Comparison of ENCODE assay signal across 9 mouse cellular contexts in the genomic region with DNA sequence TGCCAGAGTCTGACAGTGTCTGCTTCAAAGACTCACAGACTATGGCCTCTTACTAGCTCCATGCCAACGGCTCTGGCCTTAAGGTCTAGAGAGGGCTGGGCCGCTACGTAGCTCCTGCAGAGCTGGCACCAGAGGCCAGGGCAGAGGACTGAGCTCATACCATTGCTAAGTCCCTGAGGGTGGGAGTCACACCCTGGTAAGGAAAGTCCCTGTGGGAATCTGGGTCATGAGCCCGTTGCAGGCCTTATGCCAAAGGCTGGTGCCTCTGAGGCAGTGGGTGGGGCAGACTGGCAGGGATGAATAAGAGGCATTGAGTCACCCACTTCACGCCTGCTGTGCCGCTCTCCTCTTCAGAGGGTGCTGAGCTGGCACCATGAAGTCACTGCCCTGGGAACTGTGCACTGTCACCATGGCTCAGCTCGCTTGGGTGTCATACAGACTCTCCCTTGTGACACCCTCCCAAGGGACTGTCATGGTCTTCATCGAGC. TPM values are rescaled to one million over a fixed set of nuclear protein-coding genes. Genes with fewer than 3 reads are reported as not detected.
A peak's percentile ranks its signal among the peaks of the same experiment; 100 is the strongest.
DNase-seq lines count a peak whose midpoint lies in the region; ATAC-seq and TF ChIP-seq lines count a peak whose summit lies in the region.
"Had no signal": no experiment of that assay in that cellular context is flagged by ENCODE, and none has a peak within 500 bp of the region (broad histone marks: within the 10 kb centered on the region; RNA-seq: fewer than 3 reads in every experiment).

No protein-coding gene starts in this region.

- H3K4me2 ChIP-seq in forebrain, embryonic 16.5 days (ENCODE audit: low read length) = no peak overlapping the region
- no peak overlapping the region for H3K4me2 ChIP-seq in forebrain, embryonic 13.5 days
- H3K4me2 ChIP-seq in neural tube, embryonic 14.5 days (ENCODE audit: low read depth, low read length) = no peak overlapping the region
- H3K4me2 ChIP-seq: limb, embryonic 12.5 days had no signal

- no peak overlapping the region for H3K4me3 ChIP-seq in forebrain, embryonic 16.5 days (replicated peaks; ENCODE audit: low read length)
- no peak overlapping the region for H3K4me3 ChIP-seq in forebrain, embryonic 13.5 days
- H3K4me3 ChIP-seq in neural tube, embryonic 14.5 days (ENCODE audit: low read depth, low read length) = no peak overlapping the region
- H3K4me3 ChIP-seq in olfactory bulb, adult 2 months (ENCODE audit: insufficient read depth, low read depth, low read length) = no peak overlapping the region
- H3K4me3 ChIP-seq: limb, embryonic 12.5 days had no signal

- H3K27ac ChIP-seq in forebrain, embryonic 16.5 days (ENCODE audit: low read length) = no peak overlapping the region
- no peak overlapping the region for H3K27ac ChIP-seq in forebrain, embryonic 13.5 days
- H3K27ac ChIP-seq in neural tube, embryonic 14.5 days (ENCODE audit: low read depth, low read length) = no peak overlapping the region
- H3K27ac ChIP-seq in olfactory bulb, adult 2 months (ENCODE audit: insufficient read depth, low read depth, low read length) = peak overlapping the region; percentile 84
- H3K27ac ChIP-seq: limb, embryonic 12.5 days had no signal

- no peak for TF ChIP-seq POLR2A in olfactory bulb, adult 2 months (IDR thresholded peaks at IDR 0.05; ENCODE audit: insufficient read depth, low read depth, low read length)

- peaks cover 10% of the 10 kb centered on the region for H3K36me3 ChIP-seq in forebrain, embryonic 16.5 days (ENCODE audit: control insufficient read depth, insufficient read depth)
- peaks cover 61% of the 10 kb centered on the region for H3K36me3 ChIP-seq in forebrain, embryonic 13.5 days (ENCODE audit: poor library complexity, severe bottlenecking)
- H3K36me3 ChIP-seq in neural tube, embryonic 14.5 days (ENCODE audit: control insufficient read depth, insufficient read depth, low read length) = peaks cover 10% of the 10 kb centered on the region; the same call in 1 of the 2 replicates

- TF ChIP-seq CTCF in olfactory bulb, adult 2 months (IDR thresholded peaks at IDR 0.05; ENCODE audit: insufficient read depth, low read depth, low read length) = no peak

- no peaks in the 10 kb centered on the region; the same call in 1 of the 2 replicates for H3K4me1 ChIP-seq in forebrain, embryonic 16.5 days (replicated peaks; ENCODE audit: control insufficient read depth, insufficient read depth, low read length)
- H3K4me1 ChIP-seq in forebrain, embryonic 13.5 days = no peaks in the 10 kb centered on the region
- no peaks in the 10 kb centered on the region for H3K4me1 ChIP-seq in neural tube, embryonic 14.5 days (ENCODE audit: control insufficient read depth, insufficient read depth, low read length)
- H3K4me1 ChIP-seq in olfactory bulb, adult 2 months (ENCODE audit: control insufficient read depth, insufficient read depth, low read length) = peaks cover 34% of the 10 kb centered on the region
- H3K4me1 ChIP-seq: limb, embryonic 12.5 days had no signal

- H3K9me3 ChIP-seq in forebrain, embryonic 16.5 days (ENCODE audit: control insufficient read depth, low read length) = 0 out of 2 replicates have a peak, but pooled peaks cover 2% of the 10 kb centered on the region
- H3K9me3 ChIP-seq in forebrain, embryonic 13.5 days (replicated peaks) = no peaks in the 10 kb centered on the region
- H3K9me3 ChIP-seq in neural tube, embryonic 14.5 days (ENCODE audit: control insufficient read depth, low read length) = no peaks in the 10 kb centered on the region

- WGBS in forebrain, embryonic 16.5 days = 91% methylated on average over 8 of the region's 8 CpGs
- WGBS in forebrain, embryonic 13.5 days = 85% methylated on average over 8 of the region's 8 CpGs
- WGBS in neural tube, embryonic 14.5 days = 89% methylated on average over 8 of the region's 8 CpGs
- 16% methylated on average over 8 of the region's 8 CpGs for WGBS in olfactory bulb, adult 2 months

- H3K27me3 ChIP-seq in forebrain, embryonic 16.5 days (replicated peaks; ENCODE audit: control insufficient read depth, insufficient read depth, low read length) = no peaks in the 10 kb centered on the region
- H3K27me3 ChIP-seq in forebrain, embryonic 13.5 days = no peaks in the 10 kb centered on the region
- no peaks in the 10 kb centered on the region for H3K27me3 ChIP-seq in neural tube, embryonic 14.5 days (ENCODE audit: control insufficient read depth, insufficient read depth, low read length)
- H3K27me3 ChIP-seq: limb, embryonic 12.5 days had no signal

- no peak for DNase-seq in neural tube, embryonic 10.5 days (ENCODE audit: extremely low spot score, low spot score)
- DNase-seq in layer of hippocampus, adult 9-11 months = peak; percentile 85
- DNase-seq in kidney, postnatal 36 days = no peak

- ATAC-seq in forebrain, embryonic 16.5 days = 0 out of 2 replicates have a peak, but pooled peaks have one; percentile 23
- no peak for ATAC-seq in forebrain, embryonic 13.5 days
- peak; percentile 44; the same call in 1 of the 2 replicates for ATAC-seq in neural tube, embryonic 14.5 days (ENCODE audit: low read depth)
- ATAC-seq in erythroid progenitor cell, adult 5-6 weeks (replicated peaks; ENCODE audit: low FRiP score, poor library complexity, severe bottlenecking) = no peak

- no peak overlapping the region for H3K9ac ChIP-seq in forebrain, embryonic 16.5 days (replicated peaks; ENCODE audit: low read depth, low read length)
- no peak overlapping the region for H3K9ac ChIP-seq in forebrain, embryonic 13.5 days
- no peak overlapping the region for H3K9ac ChIP-seq in neural tube, embryonic 14.5 days (replicated peaks; ENCODE audit: low read depth, low read length)
- H3K9ac ChIP-seq: limb, embryonic 12.5 days had no signal

RNA-seq across cellular contexts. Expression of a gene that starts 12.3 kb away (rescaled TPM):
- 1.0 and 1.6 TPM in 2 replicates for polyA plus RNA-seq in forebrain, embryonic 16.5 days (2015; fragmentation: Nextera tagmentation; extraction: Ambion mirVana)
- 0.92 and 0.99 TPM in 2 replicates for polyA plus RNA-seq in forebrain, embryonic 13.5 days (2015; fragmentation: Nextera tagmentation; extraction: Ambion mirVana)
- polyA plus RNA-seq in neural tube, embryonic 14.5 days (2014; fragmentation: Nextera tagmentation; extraction: Ambion mirVana) = 1.4 TPM in 2 replicates
- polyA plus RNA-seq in olfactory bulb, adult 2 months (2012; ENCODE audit: insufficient read depth, insufficient read length, low replicate concordance, missing spikeins) = not detected in 2 replicates
- total RNA-seq in erythroid progenitor cell, adult 5-6 weeks (2015; ENCODE audit: low replicate concordance) = 2.9 TPM in 1 of 2 replicates, not detected in the other
- total RNA-seq in erythroid progenitor cell, adult 5-6 weeks (2017; ENCODE audit: low replicate concordance) = 0.64 TPM in 1 of 2 replicates, not detected in the other

RNA-seq across cellular contexts. Expression of a gene that starts 30.2 kb away (rescaled TPM):
- 21.4 and 22.9 TPM in 2 replicates for polyA plus RNA-seq in forebrain, embryonic 16.5 days (2015; fragmentation: Nextera tagmentation; extraction: Ambion mirVana)
- 25.0 and 29.5 TPM in 2 replicates for polyA plus RNA-seq in forebrain, embryonic 13.5 days (2015; fragmentation: Nextera tagmentation; extraction: Ambion mirVana)
- polyA plus RNA-seq in neural tube, embryonic 14.5 days (2014; fragmentation: Nextera tagmentation; extraction: Ambion mirVana) = 17.0 and 18.8 TPM in 2 replicates
- not detected in 2 replicates for polyA plus RNA-seq in olfactory bulb, adult 2 months (2012; ENCODE audit: insufficient read depth, insufficient read length, low replicate concordance, missing spikeins)
- total RNA-seq in erythroid progenitor cell, adult 5-6 weeks (2015; ENCODE audit: low replicate concordance) = 4.2 and 12.3 TPM in 2 replicates
- total RNA-seq in erythroid progenitor cell, adult 5-6 weeks (2017; ENCODE audit: low replicate concordance) = 4.2 and 5.0 TPM in 2 replicates

RNA-seq across cellular contexts. Expression of a gene that starts 35.6 kb away (rescaled TPM):
- polyA plus RNA-seq in forebrain, embryonic 16.5 days (2015; fragmentation: Nextera tagmentation; extraction: Ambion mirVana) = 3.5 and 4.5 TPM in 2 replicates
- 3.2 and 4.6 TPM in 2 replicates for polyA plus RNA-seq in forebrain, embryonic 13.5 days (2015; fragmentation: Nextera tagmentation; extraction: Ambion mirVana)
- 4.3 and 6.1 TPM in 2 replicates for polyA plus RNA-seq in neural tube, embryonic 14.5 days (2014; fragmentation: Nextera tagmentation; extraction: Ambion mirVana)
- polyA plus RNA-seq in olfactory bulb, adult 2 months (2012; ENCODE audit: insufficient read depth, insufficient read length, low replicate concordance, missing spikeins) = not detected in 2 replicates
- 8.3 and 19.3 TPM in 2 replicates for total RNA-seq in erythroid progenitor cell, adult 5-6 weeks (2015; ENCODE audit: low replicate concordance)
- total RNA-seq in erythroid progenitor cell, adult 5-6 weeks (2017; ENCODE audit: low replicate concordance) = 3.9 and 11.2 TPM in 2 replicates

RNA-seq across cellular contexts. Expression of a gene that starts 39.8 kb away (rescaled TPM):
- polyA plus RNA-seq in forebrain, embryonic 16.5 days (2015; fragmentation: Nextera tagmentation; extraction: Ambion mirVana) = 5.3 and 7.0 TPM in 2 replicates
- 6.7 and 7.7 TPM in 2 replicates for polyA plus RNA-seq in forebrain, embryonic 13.5 days (2015; fragmentation: Nextera tagmentation; extraction: Ambion mirVana)
- polyA plus RNA-seq in neural tube, embryonic 14.5 days (2014; fragmentation: Nextera tagmentation; extraction: Ambion mirVana) = 6.4 and 6.7 TPM in 2 replicates
- polyA plus RNA-seq in olfactory bulb, adult 2 months (2012; ENCODE audit: insufficient read depth, insufficient read length, low replicate concordance, missing spikeins) = not detected in 2 replicates
- total RNA-seq in erythroid progenitor cell, adult 5-6 weeks (2015; ENCODE audit: low replicate concordance) = 1.7 and 3.6 TPM in 2 replicates
- total RNA-seq in erythroid progenitor cell, adult 5-6 weeks (2017; ENCODE audit: low replicate concordance) = 4.1 and 19.7 TPM in 2 replicates

RNA-seq across cellular contexts. Expression of a gene that starts 58.1 kb away (rescaled TPM):
- 14.7 and 15.5 TPM in 2 replicates for polyA plus RNA-seq in forebrain, embryonic 16.5 days (2015; fragmentation: Nextera tagmentation; extraction: Ambion mirVana)
- polyA plus RNA-seq in forebrain, embryonic 13.5 days (2015; fragmentation: Nextera tagmentation; extraction: Ambion mirVana) = 13.6 and 14.5 TPM in 2 replicates
- 10.9 and 13.0 TPM in 2 replicates for polyA plus RNA-seq in neural tube, embryonic 14.5 days (2014; fragmentation: Nextera tagmentation; extraction: Ambion mirVana)
- not detected in 2 replicates for polyA plus RNA-seq in olfactory bulb, adult 2 months (2012; ENCODE audit: insufficient read depth, insufficient read length, low replicate concordance, missing spikeins)
- total RNA-seq in erythroid progenitor cell, adult 5-6 weeks (2015; ENCODE audit: low replicate concordance) = 1.3 and 4.0 TPM in 2 replicates
- 2.7 and 3.2 TPM in 2 replicates for total RNA-seq in erythroid progenitor cell, adult 5-6 weeks (2017; ENCODE audit: low replicate concordance)

Comparison
In these comparisons a context has a peak if more than half of its experiments do, and no peak if none do; other contexts are left out.
1. ATAC-seq: peak in forebrain, embryonic 16.5 days (single experiment) and neural tube, embryonic 14.5 days (single experiment); none in forebrain, embryonic 13.5 days (single experiment) and erythroid progenitor cell, adult 5-6 weeks (single experiment).
2. RNA of a gene that starts 30.2 kb away (polyA plus RNA-seq): 25.0 to 29.5 TPM in forebrain, embryonic 13.5 days, 21.4 to 22.9 TPM in forebrain, embryonic 16.5 days and 17.0 to 18.8 TPM in neural tube, embryonic 14.5 days; not detected in olfactory bulb, adult 2 months; every median in the first group is over 10 times any median in the second.